17 mouse cellular contexts compared by ENCODE assay signal in the genomic region with DNA sequence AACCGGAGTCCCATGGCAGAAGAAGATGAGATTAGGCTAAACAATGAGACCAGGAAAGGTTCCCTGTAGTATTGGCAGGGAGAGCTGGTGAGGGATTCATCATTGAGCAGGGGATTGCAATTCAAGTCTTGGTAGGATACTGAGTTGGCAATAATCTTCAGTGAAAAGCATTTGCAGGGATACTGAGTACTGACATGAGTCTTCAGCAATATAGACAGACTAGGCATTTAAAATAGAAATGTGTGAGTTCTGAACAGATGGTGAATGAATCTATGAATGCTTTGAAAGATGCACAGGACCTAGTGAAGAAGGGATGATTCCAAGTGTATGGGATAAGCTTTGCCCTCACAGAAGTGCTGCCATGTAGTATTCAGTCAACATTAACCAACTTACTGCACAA.
"Had no signal": no experiment of that assay in that cellular context is flagged by ENCODE, and none has a peak within 500 bp of the region (broad histone marks: within the 10 kb centered on the region; RNA-seq: fewer than 3 reads in every experiment).

No protein-coding gene starts in this region.

- DNase-seq: lung, adult 2 months; lung, postnatal 14 days; lung, postnatal 36 days; right cerebral cortex, postnatal 14 days; thymus, adult 18-20 months; thymus, postnatal 14 days; thymus, postnatal 36 days had no signal

- H3K4me2 ChIP-seq: lung, embryonic 15.5 days; midbrain, embryonic 11.5 days; midbrain, embryonic 13.5 days; midbrain, embryonic 15.5 days; neural tube, embryonic 12.5 days; stomach, embryonic 15.5 days had no signal

- H3K4me3 ChIP-seq: lung, embryonic 15.5 days; megakaryocyte, embryonic 14.5 days; midbrain, embryonic 13.5 days; midbrain, embryonic 15.5 days; neural tube, embryonic 12.5 days; stomach, embryonic 15.5 days had no signal

- H3K27me3 ChIP-seq: lung, embryonic 15.5 days; megakaryocyte, embryonic 14.5 days; midbrain, embryonic 13.5 days; midbrain, embryonic 15.5 days; neural tube, embryonic 12.5 days; stomach, embryonic 15.5 days had no signal

- H3K9ac ChIP-seq: lung, embryonic 15.5 days; midbrain, embryonic 13.5 days; midbrain, embryonic 15.5 days; neural tube, embryonic 12.5 days; stomach, embryonic 15.5 days had no signal

- H3K36me3 ChIP-seq: lung, embryonic 15.5 days; midbrain, embryonic 13.5 days; midbrain, embryonic 15.5 days; neural tube, embryonic 12.5 days; stomach, embryonic 15.5 days had no signal

- H3K4me1 ChIP-seq: lung, embryonic 15.5 days; megakaryocyte, embryonic 14.5 days; midbrain, embryonic 13.5 days; midbrain, embryonic 15.5 days; neural tube, embryonic 12.5 days; stomach, embryonic 15.5 days had no signal

- H3K9me3 ChIP-seq: lung, embryonic 15.5 days; megakaryocyte, embryonic 14.5 days; midbrain, embryonic 13.5 days; midbrain, embryonic 15.5 days; neural tube, embryonic 12.5 days; stomach, embryonic 15.5 days had no signal

- ATAC-seq: lung, postnatal 0 days; midbrain, embryonic 13.5 days; midbrain, embryonic 15.5 days had no signal

- H3K27ac ChIP-seq: lung, embryonic 15.5 days; macrophage; midbrain, embryonic 13.5 days; midbrain, embryonic 15.5 days; neural tube, embryonic 12.5 days; stomach, embryonic 15.5 days; stomach, postnatal 0 days had no signal
